Mouse (Mus musculus): ENCODE results near the gene Clec11a. TPM values are rescaled to one million over a fixed set of nuclear protein-coding genes. Genes with fewer than 3 reads are reported as not detected.
A peak's percentile ranks its signal among the peaks of the same experiment; 100 is the strongest.

The Clec11a gene
- total and polyA plus RNA-seq, 3 experiments = 0.33 to 0.39 TPM; not detected in 1

GRCm38 (mm10) chr7:44350957-44351711 is 44.4 kb upstream of the Clec11a start:
- Histone ChIP-seq H3K4me3 (ENCODE audit: control insufficient read depth in 1 of 2, insufficient read depth in 1 of 2, low read depth in 2 of 2, low read length in 2 of 2) (no peak overlapping the region), H3K9me3 (replicated peaks; ENCODE audit: insufficient read depth, low read length) (no peaks in the 10 kb centered on the region), H3K27ac (ENCODE audit: control insufficient read depth, low read depth, low read length) (no peak overlapping the region), H3K79me2 (ENCODE audit: control insufficient read depth, insufficient read depth, low read length, poor library complexity) (no peaks in the 10 kb centered on the region), H3K36me3 (ENCODE audit: control insufficient read depth in 1 of 2, insufficient read depth in 2 of 2, low read length in 2 of 2) (0 out of 4 replicates have a peak, but pooled peaks cover 0 to under 1% of the 10 kb centered on the region in 2 experiments), H3K9ac (ENCODE audit: control insufficient read depth, low read depth, low read length, poor library complexity, severe bottlenecking) (no peak overlapping the region), H3K4me1 (ENCODE audit: control insufficient read depth in 1 of 2, insufficient read depth in 2 of 2, low read length in 2 of 2) (peaks cover 0 to 11% of the 10 kb centered on the region in 2 experiments; a peak in 2 of 4 replicates), H3K27me3 (ENCODE audit: control insufficient read depth in 1 of 2, insufficient read depth in 2 of 2, low read length in 2 of 2) (no peaks in the 10 kb centered on the region)
- TF ChIP-seq SMC3 (IDR thresholded peaks at IDR 0.05; ENCODE audit: low read depth, low read length) (peak; percentile 82), TCF12 (IDR thresholded peaks at IDR 0.05; ENCODE audit: low read depth, low read length) (0 out of 2 replicates have a peak, but pooled peaks have one; percentile 7), MAFK (IDR thresholded peaks at IDR 0.05; ENCODE audit: borderline replicate concordance, low read depth, low read length) (no peak), RAD21 (IDR thresholded peaks at IDR 0.05; ENCODE audit: low read depth, low read length) (peak; percentile 86), TAL1 (IDR thresholded peaks at IDR 0.05; ENCODE audit: low read length) (no peak), CTCF (IDR thresholded peaks at IDR 0.05 in 2 of 3, conservative IDR thresholded peaks at IDR 0.05 in 1 of 3; ENCODE audit: control insufficient read depth in 1 of 3, insufficient read depth in 1 of 3, low read depth in 2 of 3, low read length in 3 of 3, poor library complexity in 1 of 3, severe bottlenecking in 1 of 3) (peak; percentile 52 to 90 (median 80); a peak in 5 of 6 replicates), ZC3H11A (IDR thresholded peaks at IDR 0.05; ENCODE audit: low read depth, low read length) (peak; percentile 74), GABPA (IDR thresholded peaks at IDR 0.05; ENCODE audit: low read depth, low read length) (no peak)
- DNase-seq (ENCODE audit: low read depth, low spot score) = peak; percentile 76

GRCm38 (mm10) chr7:44349043-44349442 is 42.3 kb upstream of the Clec11a start:
- Histone ChIP-seq H3K36me3 (ENCODE audit: control insufficient read depth in 1 of 2, insufficient read depth in 2 of 2, low read length in 2 of 2) (no peaks in the 10 kb centered on the region), H3K9me3 (replicated peaks; ENCODE audit: insufficient read depth, low read length) (no peaks in the 10 kb centered on the region), H3K27ac (ENCODE audit: control insufficient read depth, low read depth, low read length) (no peak overlapping the region), H3K4me3 (ENCODE audit: control insufficient read depth in 1 of 2, insufficient read depth in 1 of 2, low read depth in 2 of 2, low read length in 2 of 2) (no peak overlapping the region), H3K27me3 (ENCODE audit: control insufficient read depth in 1 of 2, insufficient read depth in 2 of 2, low read length in 2 of 2) (no peaks in the 10 kb centered on the region), H3K79me2 (ENCODE audit: control insufficient read depth, insufficient read depth, low read length, poor library complexity) (no peaks in the 10 kb centered on the region), H3K9ac (ENCODE audit: control insufficient read depth, low read depth, low read length, poor library complexity, severe bottlenecking) (no peak overlapping the region), H3K4me1 (ENCODE audit: control insufficient read depth in 1 of 2, insufficient read depth in 2 of 2, low read length in 2 of 2) (peaks cover 0 to 10% of the 10 kb centered on the region in 2 experiments; a peak in 2 of 4 replicates)
- TF ChIP-seq JUND (IDR thresholded peaks at IDR 0.05; ENCODE audit: low read depth, low read length) = no peak
- no peak for TF ChIP-seq ZKSCAN1 (IDR thresholded peaks at IDR 0.05; ENCODE audit: low read depth, low read length)
- TF ChIP-seq USF1 (IDR thresholded peaks at IDR 0.05; ENCODE audit: low read depth, low read length) = peak; percentile 58; the same call in 1 of the 2 replicates
- no peak for TF ChIP-seq POLR2A (IDR thresholded peaks at IDR 0.05; ENCODE audit: control insufficient read depth in 1 of 2, insufficient read depth in 1 of 2, low read depth in 1 of 2, low read length in 2 of 2, poor library complexity in 1 of 2)
- 0 out of 2 replicates have a peak, but pooled peaks have one; percentile 32 for TF ChIP-seq ETS1 (IDR thresholded peaks at IDR 0.05; ENCODE audit: low read depth, low read length)
- DNase-seq (ENCODE audit: low read depth, low spot score) = peak; percentile 72

All from MEL (cell line).